Mouse (Mus musculus): ENCODE measurements around the gene Mtm1.
A peak's percentile ranks its signal among the peaks of the same experiment; 100 is the strongest.

GRCm38 (mm10) chrX:71230847-71231246 lies 20.3 kb downstream of the Mtm1 start:
- no peak for TF ChIP-seq CTCF (IDR thresholded peaks at IDR 0.05 in 2 of 3, conservative IDR thresholded peaks at IDR 0.05 in 1 of 3; ENCODE audit: control insufficient read depth in 1 of 3, insufficient read depth in 1 of 3, low read depth in 2 of 3, low read length in 3 of 3, poor library complexity in 1 of 3, severe bottlenecking in 1 of 3)
- TF ChIP-seq RAD21 (IDR thresholded peaks at IDR 0.05; ENCODE audit: low read depth, low read length), result no peak
- TF ChIP-seq MEF2A (IDR thresholded peaks at IDR 0.05; ENCODE audit: extremely low read depth, insufficient replicate concordance, low read depth, low read length, poor library complexity, severe bottlenecking), result no peak
- no peak for TF ChIP-seq POLR2A (IDR thresholded peaks at IDR 0.05; ENCODE audit: control insufficient read depth in 1 of 2, insufficient read depth in 1 of 2, low read depth in 1 of 2, low read length in 2 of 2, poor library complexity in 1 of 2)
- no peak for TF ChIP-seq KAT2A (conservative IDR thresholded peaks at IDR 0.05; ENCODE audit: low read depth, low read length)
- no peak for TF ChIP-seq RCOR1 (IDR thresholded peaks at IDR 0.05; ENCODE audit: low read depth, low read length)
- no peak for TF ChIP-seq POLR2AphosphoS2 (IDR thresholded peaks at IDR 0.05; ENCODE audit: low read length)
- no peak for TF ChIP-seq USF2 (IDR thresholded peaks at IDR 0.05; ENCODE audit: borderline replicate concordance in 1 of 2, insufficient read depth in 1 of 2, low read depth in 1 of 2, low read length in 2 of 2)
- no peak for TF ChIP-seq POLR2AphosphoS5 (IDR thresholded peaks at IDR 0.05; ENCODE audit: borderline replicate concordance, low read depth, low read length)
- 0 out of 2 replicates have a peak, but pooled peaks have one; percentile 33 for TF ChIP-seq GATA1 (IDR thresholded peaks at IDR 0.05; ENCODE audit: low read depth, low read length)
- TF ChIP-seq ZC3H11A (IDR thresholded peaks at IDR 0.05; ENCODE audit: low read depth, low read length), result no peak
- TF ChIP-seq TAL1 (IDR thresholded peaks at IDR 0.05; ENCODE audit: low read length), result no peak
- no peak for TF ChIP-seq MAFK (IDR thresholded peaks at IDR 0.05; ENCODE audit: borderline replicate concordance, low read depth, low read length)
- peak; percentile 13 to 45; a peak in 2 of 4 replicates for TF ChIP-seq EP300 (IDR thresholded peaks at IDR 0.05; ENCODE audit: low read depth in 1 of 2, low read length in 2 of 2)

Data from MEL (cell line).